Mouse (Mus musculus) spleen, adult 18-20 months (tissue): ENCODE data around the gene Rab12.

ENCODE experiments used
- DNase-seq, 2 experiments: peaks; one replicate each; pipeline ENCODE4 v3.0.0; 2022; ENCODE audit warnings: mixed read lengths in 2 of 2

Rab12 gene

GRCm38 (mm10) chr17:66498598-66498997 is 20.9 kb downstream of the Rab12 start:
- DNase-seq = no peak

GRCm38 (mm10) chr17:66496589-66496988 is 22.9 kb downstream of the Rab12 start:
- DNase-seq = no peak

GRCm38 (mm10) chr17:66490022-66490601 is 29.4 kb downstream of the Rab12 start:
- no peak for DNase-seq

GRCm38 (mm10) chr17:66486576-66486975 is 33.0 kb downstream of the Rab12 start:
- no peak for DNase-seq

GRCm38 (mm10) chr17:66485742-66486141 is 33.8 kb downstream of the Rab12 start:
- peak; percentile 17 to 61 for DNase-seq

GRCm38 (mm10) chr17:66484965-66485364 is 34.6 kb downstream of the Rab12 start:
- DNase-seq = no peak

GRCm38 (mm10) chr17:66483651-66484454 is 35.7 kb downstream of the Rab12 start:
- no peak for DNase-seq

- no peak for DNase-seq
These were observed 38.2 kb downstream of the Rab12 start for GRCm38 (mm10) chr17:66481295-66481694.

- DNase-seq = no peak
These were observed 38.8 kb downstream of the Rab12 start for GRCm38 (mm10) chr17:66480491-66481278.

GRCm38 (mm10) chr17:66479813-66480490 is 39.6 kb downstream of the Rab12 start:
- no peak for DNase-seq

- no peak for DNase-seq
These were observed 40.2 kb downstream of the Rab12 start for GRCm38 (mm10) chr17:66479311-66479710.

GRCm38 (mm10) chr17:66473205-66473604 is 46.3 kb downstream of the Rab12 start:
- no peak for DNase-seq

- no peak for DNase-seq
These were observed 47.8 kb downstream of the Rab12 start for GRCm38 (mm10) chr17:66471775-66472174.

GRCm38 (mm10) chr17:66471252-66471651 is 48.3 kb downstream of the Rab12 start:
- no peak for DNase-seq

- no peak for DNase-seq
These were observed 49.5 kb downstream of the Rab12 start for GRCm38 (mm10) chr17:66470020-66470419.

- no peak for DNase-seq
These were observed 62.3 kb downstream of the Rab12 start for GRCm38 (mm10) chr17:66457278-66457677.

- peak; percentile 21 to 66 for DNase-seq
These were observed 68.4 kb downstream of the Rab12 start for GRCm38 (mm10) chr17:66451143-66451542.

GRCm38 (mm10) chr17:66450526-66451070 is 68.9 kb downstream of the Rab12 start:
- DNase-seq = no peak

- DNase-seq = peak; percentile 17 to 28
These were observed 69.8 kb downstream of the Rab12 start, which contains the start of gene Mtcl1 for GRCm38 (mm10) chr17:66449460-66450341. Gene Mtcl1 (minus strand): TSS chr17:66449750.

- peak in 1 of 2 experiments; percentile 21 for DNase-seq
These were observed 70.8 kb downstream of the Rab12 start for GRCm38 (mm10) chr17:66448421-66449405.
